Mouse (Mus musculus): Measurements from ENCODE around the gene Fbxo48.

Gene Fbxo48

GRCm38 (mm10) chr11:16969650-16970049 is 18.5 kb downstream of the Fbxo48 start:
- intact Hi-C loops (cut with DNase I), result loop anchor here (5.0 kb wide), 1 partner anchor 43 kb away; no protein-coding TSS in a partner anchor

GRCm38 (mm10) chr11:16972027-16972426 is 20.9 kb downstream of the Fbxo48 start:
- intact Hi-C loops (cut with DNase I), result no loop called here

GRCm38 (mm10) chr11:16973086-16973485 is 21.9 kb downstream of the Fbxo48 start:
- intact Hi-C loops (cut with DNase I), result no loop called here

GRCm38 (mm10) chr11:16976937-16977336 is 25.8 kb downstream of the Fbxo48 start:
- intact Hi-C loops (cut with DNase I), result no loop called here

- intact Hi-C loops (cut with DNase I), result no loop called here
Measured at GRCm38 (mm10) chr11:16977611-16978010, 26.4 kb downstream of the Fbxo48 start.

GRCm38 (mm10) chr11:16978161-16978707 is 27.1 kb downstream of the Fbxo48 start:
- intact Hi-C loops (cut with DNase I), result no loop called here

- intact Hi-C loops (cut with DNase I), result no loop called here
Measured at GRCm38 (mm10) chr11:16986550-16987187, 35.5 kb downstream of the Fbxo48 start.

GRCm38 (mm10) chr11:16987745-16988328 is 36.7 kb downstream of the Fbxo48 start:
- intact Hi-C loops (cut with DNase I), result no loop called here

- intact Hi-C loops (cut with DNase I), result no loop called here
Measured at GRCm38 (mm10) chr11:16989885-16990284, 38.7 kb downstream of the Fbxo48 start.

- intact Hi-C loops (cut with DNase I), result no loop called here
Measured at GRCm38 (mm10) chr11:16992880-16993279, 41.7 kb downstream of the Fbxo48 start.

GRCm38 (mm10) chr11:16996818-16997217 is 45.6 kb downstream of the Fbxo48 start:
- intact Hi-C loops (cut with DNase I), result no loop called here

GRCm38 (mm10) chr11:16997465-16997864 is 46.3 kb downstream of the Fbxo48 start:
- intact Hi-C loops (cut with DNase I), result no loop called here

GRCm38 (mm10) chr11:16999387-16999786 is 48.2 kb downstream of the Fbxo48 start:
- intact Hi-C loops (cut with DNase I), result no loop called here

- intact Hi-C loops (cut with DNase I), result no loop called here
Measured at GRCm38 (mm10) chr11:16999933-17000332, 48.8 kb downstream of the Fbxo48 start.

- intact Hi-C loops (cut with DNase I), result no loop called here
Measured at GRCm38 (mm10) chr11:17000353-17001334, 49.5 kb downstream of the Fbxo48 start.

GRCm38 (mm10) chr11:17002739-17003373 is 51.7 kb downstream of the Fbxo48 start:
- intact Hi-C loops (cut with DNase I), result no loop called here

- intact Hi-C loops (cut with DNase I), result no loop called here
Measured at GRCm38 (mm10) chr11:17003757-17004156, 52.6 kb downstream of the Fbxo48 start.
